Mouse (Mus musculus) neural tube, embryonic 12.5 days (tissue): ENCODE data around the gene Cldn15. TPM values are rescaled to one million over a fixed set of nuclear protein-coding genes. Genes with fewer than 3 reads are reported as not detected.

Experiments
- ATAC-seq: fragments of 200-750 bp; cut with Nextera tagmentation; 2 replicates; pipeline ENCODE4 v1.8.0; 2017; ENCODE audit warnings: low read depth, mild to moderate bottlenecking, moderate TSS enrichment, moderate library complexity; ENCODE audit not compliant: low FRiP score
- H3K27ac ChIP-seq: fragments of 300-500 bp; sonication (generic); 2 replicates; pipeline ENCODE4 v1.5.1; 2016
- H3K27me3 ChIP-seq: fragments of 300-500 bp; sonication (generic); replicated peaks from 2 replicates; pipeline ENCODE4 v1.6.1; 2016; ENCODE audit warnings: mild to moderate bottlenecking
- H3K36me3 ChIP-seq: fragments of 300-500 bp; sonication (generic); 2 replicates; pipeline ENCODE4 v1.6.1; 2016; ENCODE audit warnings: mild to moderate bottlenecking
- H3K4me1 ChIP-seq: fragments of 300-500 bp; sonication (generic); 2 replicates; pipeline ENCODE4 v1.6.1; 2016
- H3K4me2 ChIP-seq: fragments of 300-500 bp; sonication (generic); replicated peaks from 2 replicates; pipeline ENCODE4 v1.6.1; 2016; ENCODE audit warnings: mild to moderate bottlenecking
- H3K4me3 ChIP-seq: fragments of 300-500 bp; sonication (generic); 2 replicates; pipeline ENCODE4 v1.5.1; 2016
- H3K9ac ChIP-seq: fragments of 300-500 bp; sonication (generic); 2 replicates; pipeline ENCODE4 v1.6.1; 2016; ENCODE audit warnings: mild to moderate bottlenecking
- H3K9me3 ChIP-seq: fragments of 300-500 bp; sonication (generic); 2 replicates; pipeline ENCODE4 v1.6.1; 2016; ENCODE audit warnings: mild to moderate bottlenecking
- WGBS: fragments of 180-500 bp; shearing (Covaris S2); methylation state at CpG from one replicate; pipeline ENCODE4 v1.1.7; 2016; 5-methylcytosine and 5-hydroxymethylcytosine counted together
- polyA plus RNA-seq: library from polyadenylated mRNA; unstranded; fragments of >200 nt; fragmentation: Nextera tagmentation; extraction: Ambion mirVana; gene quantifications from 2 replicates; pipeline ENCODE4 v1.2.1, GENCODE M21; 2016

Gene Cldn15
- 0.27 and 0.30 TPM in 2 replicates for polyA plus RNA-seq

DNA sequence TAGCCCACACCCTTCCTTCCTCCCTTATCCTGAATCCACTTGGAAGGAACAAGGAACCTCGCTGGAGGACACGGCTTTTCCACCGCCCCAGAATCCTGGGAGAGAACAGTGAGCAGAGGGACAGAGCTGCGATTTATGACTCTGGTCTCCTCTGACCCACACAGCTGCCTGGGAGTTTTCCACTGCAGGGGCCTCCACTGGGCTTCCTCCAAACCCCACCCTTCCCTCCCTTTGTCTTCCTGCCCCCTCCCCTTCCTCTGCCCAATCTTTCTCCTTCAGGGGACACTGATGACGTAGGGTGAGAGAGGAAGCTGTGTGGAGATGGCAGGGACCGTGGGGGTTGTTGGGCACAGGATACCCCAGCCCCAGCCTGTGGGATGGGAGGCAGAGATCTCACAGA is at the start of gene Cldn15:
TSS of gene Cldn15 (plus strand) at position 286 of the 400 bp plus-strand sequence.
- Histone ChIP-seq H3K27me3 (no peaks in the 10 kb centered on the region), H3K4me1 (peaks cover 25% of the 10 kb centered on the region), H3K27ac (no peak within 1 kb of the TSS), H3K4me2 (no peak within 1 kb of the TSS), H3K9ac (no peak within 1 kb of the TSS), H3K36me3 (peaks cover 49% of the 10 kb centered on the region), H3K4me3 (no peak within 1 kb of the TSS), H3K9me3 (no peaks in the 10 kb centered on the region)
- no peak for ATAC-seq
- 59% methylated on average over 6 of the region's 6 CpGs for WGBS

- ATAC-seq, result no peak
- Histone ChIP-seq H3K4me3 (no peak overlapping the region), H3K9me3 (no peaks in the 10 kb centered on the region), H3K4me1 (peaks cover 7% of the 10 kb centered on the region; the same call in 1 of the 2 replicates), H3K27me3 (no peaks in the 10 kb centered on the region), H3K4me2 (no peak overlapping the region), H3K9ac (no peak overlapping the region), H3K36me3 (peaks cover 13% of the 10 kb centered on the region), H3K27ac (no peak overlapping the region)
- WGBS, result 94% methylated on average over 8 of the region's 8 CpGs
Observed at GRCm38 (mm10) chr5:136917613-136918242, 48.7 kb upstream of the Cldn15 start.

DNA sequence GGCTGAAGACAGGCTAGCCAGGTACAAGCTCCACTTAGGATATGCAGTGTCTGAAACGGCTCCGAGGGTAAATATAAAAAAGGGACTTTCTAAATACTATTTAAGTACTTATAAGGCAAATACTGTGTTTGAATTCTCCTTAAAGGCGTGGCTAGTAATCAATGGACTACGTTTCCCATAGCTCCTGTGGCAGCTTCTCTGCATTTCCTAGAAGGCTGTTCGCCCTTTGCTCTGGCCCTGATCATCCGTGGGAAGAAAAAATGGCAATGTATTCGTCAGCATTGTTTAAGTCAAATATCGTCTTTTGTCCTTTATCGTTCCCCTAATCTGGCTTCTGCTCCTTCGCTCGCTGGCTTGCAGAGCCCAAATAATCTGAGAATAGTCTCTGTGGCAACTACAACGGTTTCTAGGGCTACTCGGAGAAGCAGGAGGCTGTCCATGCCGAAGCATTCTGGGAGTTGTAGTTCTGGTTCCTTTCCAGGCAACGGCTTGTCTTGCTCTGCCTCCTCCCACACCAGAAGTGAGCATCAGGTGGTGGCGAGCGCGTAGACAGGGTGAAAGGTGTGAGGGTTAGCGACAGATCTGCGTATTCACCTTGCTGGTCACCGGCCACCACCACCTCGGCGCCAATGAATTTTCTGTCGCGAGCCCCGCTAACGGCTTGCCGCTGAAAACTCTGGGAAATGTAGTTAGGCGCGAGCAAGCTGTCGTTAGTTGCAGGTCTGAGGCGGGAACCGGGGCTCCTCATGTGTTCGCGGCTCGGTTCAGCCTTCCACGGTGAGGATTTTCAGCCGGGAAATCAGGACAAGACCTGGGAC is 47.6 kb upstream of the Cldn15 start:
- Histone ChIP-seq H3K4me3 (peak overlapping the region; percentile 55), H3K4me2 (peak overlapping the region; percentile 86), H3K36me3 (peaks cover 1% of the 10 kb centered on the region; the same call in 1 of the 2 replicates), H3K9me3 (no peaks in the 10 kb centered on the region), H3K4me1 (peaks cover 7% of the 10 kb centered on the region; the same call in 1 of the 2 replicates), H3K27ac (no peak overlapping the region), H3K9ac (peak overlapping the region; percentile 58), H3K27me3 (no peaks in the 10 kb centered on the region)
- ATAC-seq, result peak; percentile 84
- 4% methylated on average over 38 of the region's 38 CpGs for WGBS

GRCm38 (mm10) chr5:136919546-136920301 is 46.7 kb upstream of the Cldn15 start:
- peaks cover 7% of the 10 kb centered on the region; the same call in 1 of the 2 replicates for H3K4me1 ChIP-seq
- peak; percentile 14; the same call in 1 of the 2 replicates for ATAC-seq
- H3K36me3 ChIP-seq, result no peaks in the 10 kb centered on the region
- peak overlapping the region; percentile 58 for H3K9ac ChIP-seq
- H3K9me3 ChIP-seq, result no peaks in the 10 kb centered on the region
- H3K4me3 ChIP-seq, result peak overlapping the region; percentile 55
- H3K27ac ChIP-seq, result no peak overlapping the region
- 28% methylated on average over 17 of the region's 18 CpGs for WGBS
- peak overlapping the region; percentile 86 for H3K4me2 ChIP-seq
- no peaks in the 10 kb centered on the region for H3K27me3 ChIP-seq

DNA sequence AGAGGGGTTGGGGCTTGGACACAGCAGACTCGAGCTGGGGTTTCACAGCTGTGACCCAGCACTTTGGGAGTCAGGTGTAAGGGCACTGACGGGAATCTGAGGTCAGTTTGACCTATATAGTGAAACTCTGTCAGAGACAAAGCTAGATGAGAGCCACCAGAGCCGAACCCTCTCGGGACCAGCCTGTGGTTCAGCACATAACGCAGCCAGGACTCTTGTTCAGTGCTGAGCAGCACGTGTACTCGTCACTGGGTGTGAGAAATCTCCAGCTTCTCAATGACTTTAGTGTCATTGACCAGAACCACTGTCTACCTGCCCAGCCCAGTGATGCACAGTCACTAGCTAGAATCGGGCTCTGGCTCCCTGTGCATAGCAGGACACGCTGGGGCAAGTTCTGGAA is 43.6 kb upstream of the Cldn15 start:
- 85% methylated on average over 9 of the region's 9 CpGs for WGBS

DNA sequence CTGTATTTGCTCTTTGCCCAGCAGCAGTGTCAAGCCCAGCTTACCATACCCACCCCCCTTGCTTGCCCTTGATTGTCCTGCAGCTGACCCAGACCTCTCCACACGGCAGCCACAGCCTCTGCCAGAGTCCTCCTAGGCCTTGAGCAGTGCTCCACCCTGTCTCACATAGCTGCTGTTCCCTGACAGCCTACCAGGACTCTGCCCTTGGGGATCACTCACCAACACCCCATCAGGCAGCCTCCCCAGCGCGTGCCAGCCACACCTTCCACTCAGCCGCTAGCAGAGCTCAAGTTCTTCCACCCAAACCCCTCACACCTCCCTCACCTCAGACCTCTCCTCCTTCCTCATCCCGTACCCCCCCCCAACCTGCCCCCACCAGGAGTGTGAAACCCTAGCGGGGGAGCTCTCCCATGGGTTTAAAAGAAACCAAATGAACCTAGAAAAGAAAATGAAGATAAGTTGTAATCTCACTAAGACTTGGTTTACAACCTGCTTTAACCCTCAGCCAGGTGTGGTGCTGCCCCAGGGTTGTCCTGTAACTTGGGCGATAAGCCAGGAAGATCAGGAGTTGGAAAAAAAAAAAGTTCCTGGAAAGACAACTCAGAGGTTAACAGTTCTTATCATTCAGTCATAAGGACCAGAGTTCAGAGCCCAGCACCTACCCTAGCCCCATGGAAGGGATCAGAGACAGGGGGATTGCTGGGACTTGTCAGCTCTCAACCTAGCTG is 42.5 kb upstream of the Cldn15 start:
- WGBS, result 79% methylated on average over 7 of the region's 7 CpGs
- Histone ChIP-seq H3K4me2 (no peak overlapping the region), H3K9me3 (no peaks in the 10 kb centered on the region), H3K4me1 (peaks cover 7% of the 10 kb centered on the region; the same call in 1 of the 2 replicates), H3K36me3 (no peaks in the 10 kb centered on the region), H3K4me3 (no peak overlapping the region), H3K27ac (no peak overlapping the region), H3K27me3 (no peaks in the 10 kb centered on the region), H3K9ac (no peak overlapping the region)
- no peak for ATAC-seq

More for the DNA sequence above, 43.6 kb upstream of the Cldn15 start:
- H3K9me3 ChIP-seq, result no peaks in the 10 kb centered on the region
- no peak overlapping the region for H3K27ac ChIP-seq
- no peaks in the 10 kb centered on the region for H3K27me3 ChIP-seq
- no peak for ATAC-seq
- H3K36me3 ChIP-seq, result no peaks in the 10 kb centered on the region
- no peak overlapping the region for H3K4me3 ChIP-seq
- H3K4me1 ChIP-seq, result peaks cover 7% of the 10 kb centered on the region; the same call in 1 of the 2 replicates
- no peak overlapping the region for H3K4me2 ChIP-seq
- no peak overlapping the region for H3K9ac ChIP-seq

DNA sequence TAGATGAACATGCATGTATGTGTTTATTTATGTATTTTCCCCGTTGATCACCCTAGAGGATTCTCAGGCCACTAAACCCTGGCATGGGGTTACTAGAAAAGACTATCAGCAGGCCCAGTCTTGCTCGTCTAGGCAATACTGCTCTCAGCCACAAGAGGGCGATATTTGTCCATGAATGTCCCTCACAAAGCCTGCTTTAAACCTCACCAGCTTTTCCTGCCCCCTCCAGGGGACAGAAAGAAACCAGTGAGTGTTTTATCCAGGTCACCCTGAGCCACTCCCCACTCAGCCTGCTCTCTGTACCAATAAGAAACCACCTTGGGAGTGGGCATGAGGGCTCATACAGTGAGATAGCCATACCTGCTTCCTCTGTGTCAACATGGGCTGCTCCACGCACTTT is 37.3 kb upstream of the Cldn15 start:
- 21% methylated on average over 4 of the region's 4 CpGs for WGBS
- peak; percentile 77 for ATAC-seq
- peaks cover 3% of the 10 kb centered on the region; the same call in 1 of the 2 replicates for H3K4me1 ChIP-seq
- no peak overlapping the region for H3K4me2 ChIP-seq
- no peaks in the 10 kb centered on the region for H3K9me3 ChIP-seq
- no peak overlapping the region for H3K9ac ChIP-seq
- H3K27ac ChIP-seq, result no peak overlapping the region
- H3K36me3 ChIP-seq, result no peaks in the 10 kb centered on the region
- H3K4me3 ChIP-seq, result no peak overlapping the region
- no peaks in the 10 kb centered on the region for H3K27me3 ChIP-seq

GRCm38 (mm10) chr5:136931896-136932295 is 34.5 kb upstream of the Cldn15 start:
- WGBS, result 77% methylated on average over 14 of the region's 14 CpGs

GRCm38 (mm10) chr5:136932956-136933355 is 33.5 kb upstream of the Cldn15 start:
- Histone ChIP-seq H3K9me3 (no peaks in the 10 kb centered on the region), H3K4me2 (no peak overlapping the region), H3K4me3 (no peak overlapping the region), H3K9ac (no peak overlapping the region), H3K36me3 (no peaks in the 10 kb centered on the region), H3K27ac (no peak overlapping the region), H3K27me3 (no peaks in the 10 kb centered on the region), H3K4me1 (peaks cover 3% of the 10 kb centered on the region; the same call in 1 of the 2 replicates)
- no peak for ATAC-seq
- WGBS, result 86% methylated on average over 5 of the region's 5 CpGs

More at GRCm38 (mm10) chr5:136931896-136932295, 34.5 kb upstream of the Cldn15 start:
- no peaks in the 10 kb centered on the region for H3K9me3 ChIP-seq
- peaks cover 3% of the 10 kb centered on the region; the same call in 1 of the 2 replicates for H3K4me1 ChIP-seq
- H3K4me2 ChIP-seq, result no peak overlapping the region
- H3K4me3 ChIP-seq, result no peak overlapping the region
- no peaks in the 10 kb centered on the region for H3K27me3 ChIP-seq
- H3K9ac ChIP-seq, result no peak overlapping the region
- ATAC-seq, result no peak
- H3K36me3 ChIP-seq, result no peaks in the 10 kb centered on the region
- no peak overlapping the region for H3K27ac ChIP-seq

- H3K27me3 ChIP-seq, result no peaks in the 10 kb centered on the region
- no peak overlapping the region for H3K9ac ChIP-seq
- peaks cover 3% of the 10 kb centered on the region; the same call in 1 of the 2 replicates for H3K4me1 ChIP-seq
- no peak overlapping the region for H3K27ac ChIP-seq
- no peak overlapping the region for H3K4me2 ChIP-seq
- H3K4me3 ChIP-seq, result no peak overlapping the region
- H3K36me3 ChIP-seq, result no peaks in the 10 kb centered on the region
- WGBS, result 90% methylated on average over 6 of the region's 6 CpGs
- H3K9me3 ChIP-seq, result no peaks in the 10 kb centered on the region
- ATAC-seq, result no peak
Observed at GRCm38 (mm10) chr5:136933930-136934329, 32.5 kb upstream of the Cldn15 start.

GRCm38 (mm10) chr5:136935905-136936695 is 30.3 kb upstream of the Cldn15 start:
- Histone ChIP-seq H3K27me3 (no peaks in the 10 kb centered on the region), H3K4me2 (no peak overlapping the region), H3K4me3 (no peak overlapping the region), H3K9ac (no peak overlapping the region), H3K9me3 (no peaks in the 10 kb centered on the region), H3K36me3 (no peaks in the 10 kb centered on the region), H3K27ac (no peak overlapping the region), H3K4me1 (no peaks in the 10 kb centered on the region)
- no peak for ATAC-seq
- whole genome bisulfite sequencing, result 70% methylated on average over 7 of the region's 7 CpGs
